Mouse (Mus musculus) heart, adult 9 months (tissue): ENCODE data around the gene Ccng1.

Source experiments
- DNase-seq, 2 experiments: peaks; one replicate each; pipeline ENCODE4 v3.0.0; 2022; ENCODE audit warnings: low spot score in 2 of 2

Ccng1 gene

GRCm38 (mm10) chr11:40755109-40755627 is at the start of gene Ccng1:
Ccng1 (minus strand) TSS chr11:40755311.
- DNase-seq: peak; percentile 96 to 98

- DNase-seq: peak in 1 of 2 experiments; percentile 8
Observed at GRCm38 (mm10) chr11:40790307-40790706, 35.2 kb upstream of the Ccng1 start.

GRCm38 (mm10) chr11:40789701-40790100 is 34.6 kb upstream of the Ccng1 start:
- DNase-seq: no peak

- no peak for DNase-seq
Observed at GRCm38 (mm10) chr11:40786900-40787299, 31.8 kb upstream of the Ccng1 start.

- no peak for DNase-seq
Observed at GRCm38 (mm10) chr11:40784326-40784725, 29.2 kb upstream of the Ccng1 start.

- no peak for DNase-seq
Observed at GRCm38 (mm10) chr11:40783346-40783745, 28.2 kb upstream of the Ccng1 start.

GRCm38 (mm10) chr11:40781857-40782256 is 26.7 kb upstream of the Ccng1 start:
- no peak for DNase-seq

- DNase-seq: no peak
Observed at GRCm38 (mm10) chr11:40775315-40776269, 20.5 kb upstream of the Ccng1 start.

GRCm38 (mm10) chr11:40764690-40765089 is 9.6 kb upstream of the Ccng1 start:
- DNase-seq: no peak

GRCm38 (mm10) chr11:40763395-40763794 is 8.3 kb upstream of the Ccng1 start:
- DNase-seq: no peak

- no peak for DNase-seq
Observed at GRCm38 (mm10) chr11:40759896-40760295, 4.8 kb upstream of the Ccng1 start.

- no peak for DNase-seq
Observed at GRCm38 (mm10) chr11:40755968-40756367, 857 bp upstream of the Ccng1 start.

GRCm38 (mm10) chr11:40754664-40755107 is 425 bp downstream of the Ccng1 start:
- DNase-seq: no peak

- peak; percentile 49 to 52 for DNase-seq
Observed at GRCm38 (mm10) chr11:40753836-40754235, 1.3 kb downstream of the Ccng1 start.

- DNase-seq: no peak
Observed at GRCm38 (mm10) chr11:40747716-40748115, 7.4 kb downstream of the Ccng1 start.

GRCm38 (mm10) chr11:40746361-40746760 is 8.8 kb downstream of the Ccng1 start:
- DNase-seq: no peak

GRCm38 (mm10) chr11:40744348-40744747 is 10.8 kb downstream of the Ccng1 start:
- no peak for DNase-seq

- no peak for DNase-seq
Observed at GRCm38 (mm10) chr11:40741605-40742262, 13.4 kb downstream of the Ccng1 start.

- no peak for DNase-seq
Observed at GRCm38 (mm10) chr11:40737369-40737768, 17.7 kb downstream of the Ccng1 start.

GRCm38 (mm10) chr11:40734251-40734752 is 20.8 kb downstream of the Ccng1 start:
- DNase-seq: no peak

GRCm38 (mm10) chr11:40733339-40734174 is 21.6 kb downstream of the Ccng1 start, which contains the start of the genes Hmmr and Nudcd2:
Hmmr (minus strand) TSS chr11:40733422.
Nudcd2 (plus strand) TSS chr11:40733667.
- peak; percentile 96 to 98 for DNase-seq
